Mouse (Mus musculus): ENCODE results near the gene Bhlhb9. TPM values are rescaled to one million over a fixed set of nuclear protein-coding genes. Genes with fewer than 3 reads are reported as not detected.
"Not testable (repeated sequence)": the region's sequence is repeated elsewhere in the genome, so short reads cannot be mapped to it uniquely, and the experiment has no call there.

Gene Bhlhb9
- 10 to 100 TPM; 11.1 to 18.1 TPM for total RNA-seq (2021)

DNA sequence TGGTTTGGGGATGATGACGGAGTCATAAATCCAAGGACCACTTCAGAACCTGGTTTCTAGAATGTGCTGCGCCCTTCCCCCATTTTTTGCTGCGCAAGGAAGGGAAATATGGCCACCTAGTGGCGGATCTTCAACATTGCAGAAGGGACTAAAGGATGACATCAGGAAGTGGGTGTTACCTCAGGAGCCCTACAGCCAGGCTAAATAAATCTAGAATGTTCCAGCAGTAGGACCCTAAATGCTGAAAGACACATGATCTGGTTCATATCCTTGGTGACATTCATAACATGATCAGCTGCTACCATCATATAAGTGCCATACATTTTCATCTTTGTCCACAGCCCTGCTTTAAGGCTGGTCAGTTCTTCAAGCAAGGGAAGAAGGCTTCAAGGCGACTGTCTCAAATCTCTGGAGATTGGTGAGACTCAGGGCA is at the start of gene Bhlhb9:
Gene Bhlhb9, plus strand, starts transcription at position 383 of the 433 bp plus-strand sequence.
- intact Hi-C loops (cut with DNase I) = loop anchor here (5.0 kb wide), 1 partner anchor 35 kb away; no protein-coding TSS in a partner anchor
- DNase-seq (ENCODE audit: low spot score) = not testable (repeated sequence)

DNA sequence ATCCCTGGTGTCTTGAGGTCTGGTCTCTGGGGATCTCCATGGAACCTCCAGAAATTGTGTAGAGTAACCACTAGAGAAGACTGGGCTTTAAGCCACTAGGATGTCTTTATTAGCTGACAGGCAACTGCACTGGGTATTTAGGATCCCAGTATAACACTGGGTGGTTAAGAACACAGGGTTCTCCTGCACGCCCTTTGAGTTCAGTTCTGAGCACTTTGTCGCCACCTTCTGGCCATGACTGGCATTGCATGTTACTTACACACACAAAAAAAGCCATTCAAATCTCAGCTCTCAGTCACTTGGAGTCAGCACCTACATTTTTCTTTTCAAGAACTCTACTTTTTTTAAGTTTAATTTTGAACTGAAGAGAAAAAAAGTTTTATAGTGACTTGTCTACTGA is 44.6 kb upstream of the Bhlhb9 start:
- peak; percentile 9 for DNase-seq (ENCODE audit: low spot score)
- intact Hi-C loops (cut with DNase I) = loop anchor here (10.0 kb wide), 1 partner anchor 178 kb away; no protein-coding TSS in a partner anchor

DNA sequence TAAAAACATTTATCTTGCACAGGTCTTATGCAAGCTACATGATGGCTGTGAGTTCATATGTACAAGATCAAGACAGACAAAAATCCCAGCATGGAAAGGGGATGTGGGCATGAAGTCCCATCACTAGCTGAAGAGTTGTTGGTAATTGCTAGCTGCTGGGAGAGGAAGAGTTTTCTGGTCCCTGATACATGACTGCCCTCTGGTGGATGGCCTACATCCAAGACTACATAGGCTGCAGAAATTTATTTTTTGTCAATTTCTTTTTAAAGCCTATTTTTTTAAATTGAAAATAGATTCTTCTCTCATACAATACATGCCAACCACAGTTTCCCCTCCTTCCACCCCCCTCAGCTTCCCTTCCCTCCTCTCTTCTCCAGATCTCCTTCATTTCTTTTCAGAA is 35.7 kb upstream of the Bhlhb9 start:
- no peak for DNase-seq (ENCODE audit: low spot score)
- intact Hi-C loops (cut with DNase I) = loop anchor here (5.0 kb wide), 1 partner anchor 36 kb away; the partner anchor contains the start of gene Bhlhb9

GRCm38 (mm10) chrX:135768043-135768548 is 29.3 kb upstream of the Bhlhb9 start:
- no peak for DNase-seq (ENCODE audit: low spot score)
- intact Hi-C loops (cut with DNase I) = no loop called here

DNA sequence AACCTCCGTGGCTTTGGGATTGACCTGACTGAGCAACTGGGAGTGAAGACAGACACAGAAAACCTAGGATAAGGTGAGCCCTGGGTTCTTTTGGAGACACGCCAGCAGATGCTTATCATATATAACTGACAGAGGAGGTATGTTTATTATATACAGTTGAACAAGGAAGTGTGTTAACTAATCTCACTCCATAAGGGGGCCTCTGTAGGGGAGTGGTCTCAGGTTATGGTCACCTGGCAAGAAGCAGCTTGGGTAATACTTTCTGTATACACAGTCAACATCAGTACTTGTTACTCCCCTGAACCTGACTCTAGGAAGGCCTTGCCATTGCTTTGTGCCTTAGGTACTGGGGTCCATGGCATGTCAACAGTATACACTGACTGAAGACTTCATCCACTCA is 28.8 kb upstream of the Bhlhb9 start:
- intact Hi-C loops (cut with DNase I) = no loop called here
- no peak for DNase-seq (ENCODE audit: low spot score)

DNA sequence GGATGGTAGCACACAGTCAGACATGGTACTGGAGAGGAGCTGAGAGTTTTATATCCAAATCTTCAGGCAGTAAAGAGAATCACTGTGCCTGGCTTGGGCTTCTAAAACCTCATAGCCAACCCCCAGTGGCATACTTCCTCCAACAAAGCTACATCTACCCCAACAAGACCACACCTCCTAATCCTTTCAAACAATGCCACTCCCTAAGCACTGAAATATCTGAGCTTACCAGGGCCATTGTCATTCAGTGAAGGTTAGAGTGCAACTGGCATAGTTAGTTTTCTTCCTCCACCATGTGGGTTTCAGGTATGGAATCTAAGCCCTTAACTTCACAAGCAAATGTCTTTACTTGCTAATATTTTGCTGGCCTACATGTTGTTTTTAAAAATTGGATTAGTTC is 5.9 kb upstream of the Bhlhb9 start:
- no peak for DNase-seq (ENCODE audit: low spot score)
- intact Hi-C loops (cut with DNase I) = no loop called here

- intact Hi-C loops (cut with DNase I) = no loop called here
These were observed 5.1 kb upstream of the Bhlhb9 start for GRCm38 (mm10) chrX:135792326-135792725.

DNA sequence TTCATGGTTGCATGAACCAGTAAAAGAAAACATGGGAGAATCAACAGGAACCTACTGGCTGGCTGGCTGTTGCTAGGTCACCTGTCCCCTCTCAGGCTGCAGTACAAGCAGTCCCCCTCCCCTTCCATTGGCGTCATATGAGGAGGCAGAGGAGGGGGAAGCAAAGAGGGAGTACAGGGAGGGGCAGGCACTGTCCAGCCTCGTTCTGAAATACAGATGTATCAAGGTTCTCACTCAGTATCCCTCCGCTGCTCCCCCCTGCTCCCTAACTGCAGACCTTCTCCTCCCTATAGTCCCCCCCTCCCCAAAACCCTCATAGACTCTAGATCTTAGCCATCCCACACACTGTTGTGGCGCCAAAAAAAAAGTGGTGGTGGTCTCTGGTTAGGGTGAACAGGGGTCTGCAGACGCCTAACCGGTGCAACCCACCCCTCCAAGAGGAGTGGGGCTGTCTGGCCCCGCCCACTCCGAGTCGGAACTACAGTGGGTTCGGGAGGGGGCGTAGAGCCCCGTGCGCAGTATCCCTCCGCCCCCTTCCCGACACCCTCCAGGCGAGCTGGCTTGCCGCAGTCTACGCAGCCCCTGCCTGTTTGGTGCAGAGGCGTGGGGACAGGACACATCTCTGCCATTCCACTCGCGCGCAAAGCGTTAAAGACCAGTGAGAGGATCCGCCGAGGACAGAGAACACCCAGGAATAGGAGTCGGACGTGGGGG is 1.6 kb upstream of the Bhlhb9 start:
- not testable (repeated sequence) for DNase-seq (ENCODE audit: low spot score)
- intact Hi-C loops (cut with DNase I) = loop anchor here (5.0 kb wide), 1 partner anchor 33 kb away; no protein-coding TSS in a partner anchor

More at GRCm38 (mm10) chrX:135792326-135792725, 5.1 kb upstream of the Bhlhb9 start:
- no peak for DNase-seq (ENCODE audit: low spot score)

DNA sequence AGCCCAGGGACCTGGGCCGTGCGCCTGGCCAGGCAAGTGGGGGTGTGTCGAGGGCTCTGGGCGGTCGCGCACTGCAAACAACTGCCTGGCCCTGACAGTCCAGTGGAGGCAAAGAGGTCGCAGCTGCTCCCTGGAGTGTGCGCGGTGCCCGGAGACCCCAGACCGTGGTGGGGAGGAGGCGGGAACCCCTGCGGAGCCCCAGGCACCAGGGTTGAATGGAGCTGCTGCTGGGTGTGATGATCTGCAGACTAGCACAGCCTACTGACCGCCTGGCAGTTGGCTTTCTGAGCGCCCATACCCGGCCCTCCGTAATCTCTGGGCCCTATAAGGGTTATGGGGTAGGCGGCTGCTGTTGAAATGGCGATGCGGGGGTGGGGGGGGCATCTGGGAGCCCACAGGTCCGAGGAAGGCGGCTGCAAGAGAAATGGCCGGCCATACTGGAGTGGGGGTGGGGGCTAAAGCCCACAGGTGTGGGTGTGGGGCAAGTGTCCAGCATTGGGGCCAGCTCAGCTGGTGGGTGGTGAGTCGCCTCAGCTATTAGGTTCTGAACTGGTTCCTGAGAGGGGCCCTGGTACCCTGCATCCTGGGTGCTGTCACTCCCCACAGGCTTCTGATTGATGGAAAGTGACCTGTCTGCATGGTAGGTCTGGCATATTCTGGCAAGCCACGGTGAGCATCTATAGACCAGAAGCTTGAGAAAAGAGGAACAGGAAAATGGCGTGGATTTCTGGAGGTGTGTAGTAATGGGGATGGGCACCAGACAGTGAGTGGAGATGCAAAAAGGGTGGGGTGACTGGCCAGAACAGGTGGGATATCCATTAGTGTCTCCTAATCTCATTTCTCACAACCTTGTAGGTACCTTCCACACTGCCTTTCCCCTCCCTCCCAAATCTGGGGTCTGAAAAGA is 836 bp upstream of the Bhlhb9 start:
- intact Hi-C loops (cut with DNase I) = loop anchor here (5.0 kb wide), 1 partner anchor 34 kb away; no protein-coding TSS in a partner anchor
- not testable (repeated sequence) for DNase-seq (ENCODE audit: low spot score)

GRCm38 (mm10) chrX:135804149-135804548 is 6.8 kb downstream of the Bhlhb9 start:
- DNase-seq (ENCODE audit: low spot score) = no peak
- intact Hi-C loops (cut with DNase I) = loop anchor here (5.0 kb wide), 1 partner anchor 38 kb away; no protein-coding TSS in a partner anchor

DNA sequence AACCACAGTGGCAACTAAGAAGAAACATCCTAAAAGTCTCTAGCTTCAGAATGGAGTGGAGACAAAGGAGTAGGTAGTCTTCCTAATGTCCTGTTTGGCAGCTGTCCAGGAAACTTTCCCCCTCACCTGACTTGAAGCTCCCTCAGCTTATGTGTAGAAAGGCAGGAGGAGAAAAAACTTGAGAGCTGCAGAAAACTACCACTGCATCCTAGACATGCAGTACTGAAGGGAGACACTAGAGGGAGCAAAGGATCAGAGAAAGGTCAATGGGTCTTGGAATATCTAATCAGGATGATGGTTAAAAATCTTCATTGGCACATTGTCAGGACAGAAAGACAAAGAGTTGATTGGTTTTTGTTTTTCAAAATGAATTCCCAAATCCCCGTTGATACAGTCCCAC is 8.4 kb downstream of the Bhlhb9 start:
- intact Hi-C loops (cut with DNase I) = loop anchor here (2.0 kb wide), 1 partner anchor 157 kb away; no protein-coding TSS in a partner anchor
- no peak for DNase-seq (ENCODE audit: low spot score)

DNA sequence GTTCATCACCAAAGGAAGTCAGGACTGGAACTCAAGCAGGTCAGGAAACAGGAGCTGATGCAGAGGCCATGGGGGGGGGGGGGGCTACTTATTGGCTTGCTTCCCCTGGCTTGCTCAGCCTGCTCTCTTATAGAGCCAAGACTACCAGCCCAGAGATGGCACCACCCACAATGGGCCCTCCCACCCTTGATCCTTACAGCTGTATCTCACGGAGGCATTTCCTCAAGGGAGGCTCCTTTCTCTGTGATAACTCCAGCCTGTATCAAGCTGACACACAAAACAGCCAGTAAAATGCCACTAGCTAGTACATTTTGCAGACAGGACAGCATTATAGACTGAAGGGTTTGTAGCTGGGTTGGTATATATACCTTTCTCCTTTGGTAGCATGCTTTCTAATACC is 38.5 kb downstream of the Bhlhb9 start:
- intact Hi-C loops (cut with DNase I); DNase-seq (ENCODE audit: low spot score): not testable (repeated sequence)

GRCm38 (mm10) chrX:135837896-135838295 is 40.5 kb downstream of the Bhlhb9 start:
- no peak for DNase-seq (ENCODE audit: low spot score)
- intact Hi-C loops (cut with DNase I) = no loop called here

GRCm38 (mm10) chrX:135838521-135839360 is 41.3 kb downstream of the Bhlhb9 start, which contains the start of gene Gprasp2:
Gene Gprasp2 (plus strand): TSS chrX:135839034.
- DNase-seq (ENCODE audit: low spot score); intact Hi-C loops (cut with DNase I): not testable (repeated sequence)

GRCm38 (mm10) chrX:135839397-135840391 is 42.3 kb downstream of the Bhlhb9 start:
- intact Hi-C loops (cut with DNase I) = loop anchor here (5.0 kb wide), 1 partner anchor 37 kb away; no protein-coding TSS in a partner anchor
- not testable (repeated sequence) for DNase-seq (ENCODE audit: low spot score)

GRCm38 (mm10) chrX:135866806-135867205 is 69.4 kb downstream of the Bhlhb9 start:
- DNase-seq (ENCODE audit: low spot score); intact Hi-C loops (cut with DNase I): not testable (repeated sequence)

GRCm38 (mm10) chrX:135876679-135877078 is 79.3 kb downstream of the Bhlhb9 start:
- intact Hi-C loops (cut with DNase I) = no loop called here
- DNase-seq (ENCODE audit: low spot score) = no peak

GRCm38 (mm10) chrX:135879626-135880025 is 82.2 kb downstream of the Bhlhb9 start:
- DNase-seq (ENCODE audit: low spot score) = no peak
- intact Hi-C loops (cut with DNase I) = no loop called here

Data from heart, postnatal 25 days (tissue).